Mouse (Mus musculus): ENCODE measurements around the gene Arfgap1.

DNA sequence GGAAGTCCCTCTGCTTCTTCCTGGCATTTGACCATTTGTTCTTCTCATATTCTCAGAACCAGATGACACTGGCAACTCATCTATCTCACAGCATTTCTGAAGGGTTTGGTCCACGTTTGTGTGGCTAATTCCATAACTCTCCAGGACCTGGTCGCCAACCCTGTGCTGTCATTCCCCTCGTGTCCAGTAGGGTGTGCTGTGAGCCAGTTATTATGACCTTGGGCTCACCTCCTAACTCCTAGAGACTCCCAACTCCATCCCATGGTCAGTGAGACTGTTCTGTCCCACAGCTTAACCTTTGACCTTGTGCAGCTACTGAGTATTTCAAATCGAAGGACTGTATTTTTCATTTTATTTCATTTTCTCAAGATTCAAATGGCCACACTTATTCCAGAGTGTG, 41.8 kb upstream of the Arfgap1 start:
- TF ChIP-seq CTCF (IDR thresholded peaks at IDR 0.05) = peak; percentile 97
- TF ChIP-seq EP300 (IDR thresholded peaks at IDR 0.05) = no peak
